Mouse (Mus musculus) liver, embryonic 16.5 days (tissue): Measurements from ENCODE around the gene Ube2d3. TPM values are rescaled to one million over a fixed set of nuclear protein-coding genes. Genes with fewer than 3 reads are reported as not detected.

ENCODE experiments used
- ATAC-seq: fragments of 200-750 bp; cut with Nextera tagmentation; 2 replicates; pipeline ENCODE4 v1.8.0; 2017; ENCODE audit warnings: low read depth, mild to moderate bottlenecking, moderate number of reproducible peaks, moderate library complexity
- H3K27ac ChIP-seq: fragments of 300-500 bp; sonication (generic); 2 replicates; pipeline ENCODE4 v1.5.1; 2014; ENCODE audit warnings: mild to moderate bottlenecking, low read length
- H3K27me3 ChIP-seq: fragments of 300-500 bp; sonication (generic); 2 replicates; pipeline ENCODE4 v1.6.1; 2014; ENCODE audit warnings: low read depth, low read length, mixed read lengths; ENCODE audit not compliant: control insufficient read depth, insufficient read depth
- H3K36me3 ChIP-seq: fragments of 300-500 bp; sonication (generic); 2 replicates; pipeline ENCODE4 v1.6.1; 2014; ENCODE audit warnings: mild to moderate bottlenecking; ENCODE audit not compliant: control insufficient read depth, insufficient read depth
- H3K4me1 ChIP-seq: fragments of 300-500 bp; sonication (generic); 2 replicates; pipeline ENCODE4 v1.6.1; 2014; ENCODE audit warnings: low read depth, low read length, mixed read lengths; ENCODE audit not compliant: control insufficient read depth
- H3K4me2 ChIP-seq: fragments of 300-500 bp; sonication (generic); 2 replicates; pipeline ENCODE4 v1.6.1; 2014; ENCODE audit warnings: low read depth, low read length, mixed read lengths
- H3K4me3 ChIP-seq: fragments of 300-500 bp; sonication (generic); 2 replicates; pipeline ENCODE4 v1.5.1; 2014; ENCODE audit warnings: low read depth, mild to moderate bottlenecking, low read length
- H3K9ac ChIP-seq: fragments of 300-500 bp; sonication (generic); 2 replicates; pipeline ENCODE4 v1.6.1; 2014; ENCODE audit warnings: low read depth, low read length
- H3K9me3 ChIP-seq: fragments of 300-500 bp; sonication (generic); replicated peaks from 2 replicates; pipeline ENCODE4 v1.6.1; 2016; ENCODE audit warnings: low read length; ENCODE audit not compliant: control insufficient read depth
- WGBS: fragments of 180-500 bp; shearing (Covaris S2); extraction: QIAGEN DNeasy Blood & Tissue Kit; methylation state at CpG from one replicate; pipeline ENCODE4 v1.1.7; 2014; ENCODE audit not compliant: insufficient replicate concordance; 5-methylcytosine and 5-hydroxymethylcytosine counted together
- polyA plus RNA-seq: library from polyadenylated mRNA; unstranded; fragments of >200 nt; fragmentation: Nextera tagmentation; extraction: Ambion mirVana; gene quantifications from 2 replicates; pipeline ENCODE4 v1.2.1, GENCODE M21; 2015

Gene Ube2d3
- polyA plus RNA-seq, 1 experiment from 2014 or later, result 233 TPM

GRCm38 (mm10) chr3:135407351-135407750 lies 30.6 kb upstream of the Ube2d3 start:
- Histone ChIP-seq H3K9ac (no peak overlapping the region), H3K4me1 (peaks cover 4% of the 10 kb centered on the region; the same call in 1 of the 2 replicates), H3K4me3 (no peak overlapping the region), H3K27me3 (no peaks in the 10 kb centered on the region), H3K36me3 (peaks cover 9% of the 10 kb centered on the region), H3K4me2 (no peak overlapping the region), H3K9me3 (no peaks in the 10 kb centered on the region), H3K27ac (no peak overlapping the region)
- ATAC-seq, result no peak
- 54% methylated on average over 9 of the region's 9 CpGs for whole genome bisulfite sequencing

GRCm38 (mm10) chr3:135409219-135409618 lies 28.7 kb upstream of the Ube2d3 start:
- H3K4me3 ChIP-seq, result no peak overlapping the region
- H3K9me3 ChIP-seq, result no peaks in the 10 kb centered on the region
- H3K4me1 ChIP-seq, result no peaks in the 10 kb centered on the region
- no peak overlapping the region for H3K27ac ChIP-seq
- H3K4me2 ChIP-seq, result no peak overlapping the region
- 87% methylated on average over 5 of the region's 5 CpGs for WGBS
- no peak for ATAC-seq
- H3K36me3 ChIP-seq, result peaks cover 9% of the 10 kb centered on the region
- H3K9ac ChIP-seq, result no peak overlapping the region
- H3K27me3 ChIP-seq, result no peaks in the 10 kb centered on the region

- H3K9me3 ChIP-seq, result no peaks in the 10 kb centered on the region
- H3K4me2 ChIP-seq, result no peak overlapping the region
- H3K27me3 ChIP-seq, result no peaks in the 10 kb centered on the region
- WGBS, result 80% methylated on average over 12 of the region's 12 CpGs
- no peak overlapping the region for H3K27ac ChIP-seq
- no peak overlapping the region for H3K4me3 ChIP-seq
- no peak for ATAC-seq
- no peak overlapping the region for H3K9ac ChIP-seq
- peaks cover 9% of the 10 kb centered on the region for H3K36me3 ChIP-seq
- no peaks in the 10 kb centered on the region for H3K4me1 ChIP-seq
These were observed 26.9 kb upstream of the Ube2d3 start for GRCm38 (mm10) chr3:135411056-135411455.

DNA sequence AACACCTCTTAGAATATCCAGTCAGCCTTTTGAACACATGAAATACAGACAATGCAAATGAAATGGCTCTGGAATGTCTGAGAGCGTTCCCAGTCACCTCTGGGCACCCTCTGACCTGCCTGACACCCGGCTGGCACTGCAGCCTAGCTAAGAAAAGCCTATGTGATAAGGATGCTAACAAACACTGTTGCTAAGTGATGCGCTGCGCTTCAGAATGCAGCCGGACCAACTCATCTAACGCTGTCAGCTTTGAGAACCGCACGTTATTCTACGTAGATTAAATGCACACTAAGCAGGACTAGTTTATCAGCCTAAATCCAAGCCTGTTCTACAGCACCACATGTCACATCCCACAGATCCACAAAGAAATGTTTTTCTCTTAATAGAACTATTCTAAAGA lies 26.1 kb upstream of the Ube2d3 start:
- no peak overlapping the region; the same call in 1 of the 2 replicates for H3K9ac ChIP-seq
- no peak for ATAC-seq
- H3K4me3 ChIP-seq, result no peak overlapping the region
- H3K27ac ChIP-seq, result no peak overlapping the region
- no peaks in the 10 kb centered on the region for H3K27me3 ChIP-seq
- H3K36me3 ChIP-seq, result peaks cover 9% of the 10 kb centered on the region
- WGBS, result 80% methylated on average over 9 of the region's 9 CpGs
- H3K4me2 ChIP-seq, result no peak overlapping the region
- H3K4me1 ChIP-seq, result no peaks in the 10 kb centered on the region
- no peaks in the 10 kb centered on the region for H3K9me3 ChIP-seq

DNA sequence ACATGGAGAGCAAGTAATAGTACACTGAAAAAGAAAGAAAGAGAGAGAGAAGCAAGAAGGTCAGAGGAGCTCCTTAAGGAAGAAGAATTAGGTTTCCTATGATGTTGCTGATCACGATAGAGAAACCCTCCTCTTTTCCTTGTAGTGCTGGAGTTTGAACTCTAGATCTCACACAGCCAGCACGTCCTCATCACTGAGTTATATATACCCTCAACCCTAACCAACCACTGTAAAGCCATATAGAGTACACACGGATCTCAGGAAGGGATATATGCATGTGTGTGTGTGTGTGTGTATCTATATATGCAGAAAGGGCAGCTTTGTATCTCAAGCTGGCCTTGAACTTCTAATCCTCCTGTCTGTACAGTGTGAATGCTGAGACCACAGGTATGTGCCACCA lies 20.7 kb upstream of the Ube2d3 start:
- Histone ChIP-seq H3K9ac (no peak overlapping the region), H3K36me3 (no peaks in the 10 kb centered on the region), H3K9me3 (no peaks in the 10 kb centered on the region), H3K4me1 (peaks cover 6% of the 10 kb centered on the region), H3K4me2 (no peak overlapping the region), H3K27me3 (no peaks in the 10 kb centered on the region), H3K4me3 (no peak overlapping the region), H3K27ac (no peak overlapping the region)
- WGBS, result 69% methylated on average over 3 of the region's 3 CpGs
- ATAC-seq, result no peak

DNA sequence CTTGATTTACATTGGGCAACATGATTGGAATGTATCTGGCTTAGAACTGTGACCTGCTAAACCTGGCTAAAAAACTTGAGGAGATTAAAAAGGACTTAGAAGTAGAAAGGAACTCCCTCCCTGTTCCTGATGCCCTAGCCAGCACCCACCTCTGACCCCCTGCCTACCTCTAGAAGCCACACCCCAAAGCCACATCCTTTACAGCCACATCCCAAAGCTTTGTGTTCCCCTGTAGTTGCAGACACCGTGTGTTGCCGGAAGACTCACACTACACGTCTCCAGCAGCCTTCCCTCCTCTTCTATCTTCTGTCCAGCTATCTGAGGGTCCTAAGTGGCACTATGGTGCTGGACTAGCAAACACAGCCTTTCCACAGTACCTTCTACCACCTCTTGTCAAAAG lies 20.1 kb upstream of the Ube2d3 start:
- no peaks in the 10 kb centered on the region for H3K36me3 ChIP-seq
- 29% methylated on average over 3 of the region's 3 CpGs for WGBS
- H3K9ac ChIP-seq, result no peak overlapping the region
- no peak overlapping the region for H3K4me3 ChIP-seq
- peaks cover 6% of the 10 kb centered on the region for H3K4me1 ChIP-seq
- no peaks in the 10 kb centered on the region for H3K9me3 ChIP-seq
- no peak overlapping the region for H3K4me2 ChIP-seq
- no peak for ATAC-seq
- no peaks in the 10 kb centered on the region for H3K27me3 ChIP-seq
- no peak overlapping the region for H3K27ac ChIP-seq

DNA sequence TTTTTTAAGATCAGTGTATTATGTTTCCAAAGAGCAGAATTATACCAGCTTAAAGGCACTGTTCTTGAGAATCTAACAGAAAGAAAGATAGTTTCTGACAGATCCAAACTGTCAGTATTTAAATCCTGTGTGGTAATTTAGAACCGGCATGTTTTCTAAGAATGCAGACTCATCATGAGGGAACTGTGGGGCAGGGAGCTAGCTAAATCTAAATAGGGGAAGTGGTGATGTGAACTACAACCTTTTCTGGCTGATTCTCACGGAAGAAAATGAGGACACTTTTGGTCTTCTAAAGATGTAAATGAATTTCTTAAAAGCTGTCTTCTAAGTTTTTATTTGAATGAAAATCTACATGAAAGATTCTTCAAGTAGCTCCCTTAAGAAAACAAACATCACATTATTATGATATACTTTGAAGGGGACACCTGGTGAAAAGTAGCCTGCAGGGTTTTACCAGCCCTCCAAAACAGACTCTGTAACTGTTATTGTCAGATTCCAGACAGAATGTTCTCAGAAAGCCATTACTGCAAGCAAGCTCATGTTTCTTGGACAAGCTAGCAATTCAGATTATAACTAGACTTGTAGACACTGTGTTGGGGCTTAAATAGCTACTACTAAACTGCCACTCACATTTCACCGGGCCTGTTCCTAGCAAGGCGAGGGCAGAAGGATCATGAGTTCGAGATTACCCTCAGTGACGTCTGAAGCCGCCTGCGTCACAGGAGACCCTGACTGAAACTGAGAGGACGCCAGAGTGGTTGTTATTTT lies 17.2 kb upstream of the Ube2d3 start:
- Histone ChIP-seq H3K9ac (no peak overlapping the region), H3K4me3 (no peak overlapping the region), H3K27ac (peak overlapping the region; percentile 16; the same call in 1 of the 2 replicates), H3K27me3 (no peaks in the 10 kb centered on the region), H3K4me1 (peaks cover 9% of the 10 kb centered on the region), H3K4me2 (peak overlapping the region; percentile 6; the same call in 1 of the 2 replicates), H3K36me3 (no peaks in the 10 kb centered on the region), H3K9me3 (no peaks in the 10 kb centered on the region)
- no peak for ATAC-seq
- WGBS, result 56% methylated on average over 9 of the region's 9 CpGs

DNA sequence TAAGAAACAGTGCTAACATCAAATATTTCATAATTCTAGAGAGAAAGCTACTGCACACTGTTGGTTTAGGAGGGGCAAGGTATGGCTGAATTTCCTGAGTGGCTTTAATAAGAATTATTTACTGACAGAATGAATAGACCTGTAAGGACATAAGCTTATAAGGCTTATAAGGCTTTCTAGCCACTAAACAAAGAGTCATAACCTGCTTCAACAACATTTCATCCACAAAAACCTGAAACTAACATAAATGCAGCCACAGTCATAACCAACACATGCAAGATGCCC lies 16.7 kb upstream of the Ube2d3 start:
- H3K4me3 ChIP-seq, result no peak overlapping the region
- H3K9ac ChIP-seq, result no peak overlapping the region
- no peaks in the 10 kb centered on the region for H3K36me3 ChIP-seq
- no peak overlapping the region for H3K4me2 ChIP-seq
- peaks cover 9% of the 10 kb centered on the region for H3K4me1 ChIP-seq
- no peaks in the 10 kb centered on the region for H3K9me3 ChIP-seq
- no peak overlapping the region; the same call in 1 of the 2 replicates for H3K27ac ChIP-seq
- H3K27me3 ChIP-seq, result no peaks in the 10 kb centered on the region
- no peak for ATAC-seq

DNA sequence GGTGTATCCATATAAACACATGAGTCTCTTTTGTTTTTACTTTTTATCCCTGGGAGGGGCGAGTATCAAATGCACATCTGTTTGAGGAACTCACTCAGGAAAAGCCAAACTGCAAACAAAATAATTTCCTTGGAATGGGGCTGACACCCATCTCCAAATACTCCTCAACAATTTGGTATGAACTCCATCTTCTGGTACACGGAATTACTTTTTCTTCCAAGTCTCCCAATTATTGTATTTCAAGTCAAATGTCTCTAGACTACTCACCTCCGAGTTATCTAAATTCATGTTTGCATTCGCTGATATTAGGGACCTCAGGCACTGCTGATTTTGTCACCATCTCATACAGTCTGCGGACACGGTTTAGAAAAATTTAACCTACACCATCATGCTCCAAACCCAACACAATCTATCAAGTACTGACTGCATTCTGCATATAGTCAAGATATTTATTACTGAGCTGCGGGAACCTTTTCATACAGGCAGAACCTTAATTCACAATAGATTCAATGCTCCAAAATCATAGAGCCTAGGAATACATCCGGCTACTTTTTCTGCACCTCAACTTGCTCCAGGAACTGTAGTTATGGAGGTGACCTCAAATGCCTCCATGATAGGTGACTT lies 15.6 kb upstream of the Ube2d3 start:
- ATAC-seq, result no peak
- WGBS, result 10% methylated on average over 8 of the region's 8 CpGs

More for the DNA sequence above, 15.6 kb upstream of the Ube2d3 start:
- H3K36me3 ChIP-seq, result no peaks in the 10 kb centered on the region
- no peaks in the 10 kb centered on the region for H3K27me3 ChIP-seq
- peak overlapping the region; percentile 94 for H3K4me2 ChIP-seq
- peak overlapping the region; percentile 91 for H3K9ac ChIP-seq
- peaks cover 9% of the 10 kb centered on the region for H3K4me1 ChIP-seq
- H3K27ac ChIP-seq, result peak overlapping the region; percentile 91
- H3K4me3 ChIP-seq, result peak overlapping the region; percentile 92
- no peaks in the 10 kb centered on the region for H3K9me3 ChIP-seq
